Mouse (Mus musculus) CH12F3 (cell line): ENCODE data around the gene Dgcr6.
"Not testable (repeated sequence)": the region's sequence is repeated elsewhere in the genome, so short reads cannot be mapped to it uniquely, and the experiment has no call there.

Experiments
- in situ Hi-C: fragments of 300-500 bp; cut with MboI; formaldehyde crosslinking; loops from 2 replicates; pipeline ENCODE4 v1.14.3; 2020; ENCODE audit warnings: low sequenced_read_pairs

Gene Dgcr6

DNA sequence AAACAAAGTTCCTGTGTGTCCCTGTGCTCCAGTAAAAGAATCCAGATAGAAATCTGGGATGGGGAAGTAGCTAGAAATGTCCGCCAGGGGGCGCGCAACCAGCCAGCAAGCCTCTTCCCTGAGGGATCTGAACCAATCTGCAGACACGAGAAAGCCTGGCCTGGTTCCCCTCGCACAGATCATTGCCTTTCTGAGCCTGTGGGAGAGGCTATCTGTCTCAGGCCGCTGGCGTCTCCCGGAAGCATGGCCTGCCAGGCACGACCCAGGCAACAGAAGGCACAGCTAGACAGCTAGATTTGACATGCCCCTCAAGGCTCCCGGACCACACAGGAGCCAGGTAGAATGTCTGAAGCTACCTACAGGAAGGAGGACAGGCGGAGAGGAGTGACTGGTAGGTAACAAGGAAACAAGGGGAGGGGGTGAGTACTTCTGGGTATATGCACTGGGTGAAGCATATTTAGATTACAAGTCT lies at the start of gene Dgcr6:
TSS of gene Dgcr6 (plus strand) at position 130 of the 472 bp plus-strand sequence.
- in situ Hi-C loops: no loop called here

DNA sequence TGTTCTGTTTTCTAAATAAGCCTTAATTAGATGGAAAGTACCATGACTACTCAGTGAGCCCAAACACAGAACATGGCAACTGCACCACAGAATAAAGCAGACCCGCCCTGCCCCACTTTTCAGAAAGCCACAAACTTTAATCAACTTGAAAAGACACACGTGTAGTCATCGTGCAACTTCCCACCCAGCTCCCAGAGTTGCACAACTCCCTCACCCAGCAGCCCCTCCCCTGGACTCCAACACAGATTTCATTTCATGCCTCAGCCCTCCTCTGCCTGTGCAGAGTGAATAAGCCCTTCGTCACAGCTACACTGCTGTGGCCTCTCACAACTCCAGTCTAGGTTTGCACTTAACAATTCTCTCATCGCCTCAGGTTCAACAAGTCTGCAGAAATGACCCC lies 48.1 kb upstream of the Dgcr6 start:
- in situ Hi-C loops: no loop called here

DNA sequence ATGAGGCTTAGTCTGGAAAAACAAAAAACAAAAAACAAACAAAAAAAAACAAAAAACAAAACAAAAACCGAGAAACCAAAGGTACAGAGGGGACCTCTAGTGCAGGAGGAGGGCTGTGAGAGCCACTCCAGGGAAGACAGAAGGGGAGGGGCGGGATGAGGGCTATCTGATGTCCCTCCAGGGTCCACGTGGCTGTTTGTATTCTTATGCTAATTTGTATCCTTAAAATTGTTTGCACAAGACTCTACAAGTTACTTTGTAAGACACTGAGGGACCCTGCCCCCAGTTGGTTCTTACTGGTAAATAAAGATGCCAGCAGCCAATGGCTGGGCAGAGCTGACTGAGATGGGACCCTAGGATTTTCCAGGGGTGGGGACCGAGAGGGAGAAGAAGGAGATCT lies 45.6 kb upstream of the Dgcr6 start:
- in situ Hi-C loops: no loop called here

DNA sequence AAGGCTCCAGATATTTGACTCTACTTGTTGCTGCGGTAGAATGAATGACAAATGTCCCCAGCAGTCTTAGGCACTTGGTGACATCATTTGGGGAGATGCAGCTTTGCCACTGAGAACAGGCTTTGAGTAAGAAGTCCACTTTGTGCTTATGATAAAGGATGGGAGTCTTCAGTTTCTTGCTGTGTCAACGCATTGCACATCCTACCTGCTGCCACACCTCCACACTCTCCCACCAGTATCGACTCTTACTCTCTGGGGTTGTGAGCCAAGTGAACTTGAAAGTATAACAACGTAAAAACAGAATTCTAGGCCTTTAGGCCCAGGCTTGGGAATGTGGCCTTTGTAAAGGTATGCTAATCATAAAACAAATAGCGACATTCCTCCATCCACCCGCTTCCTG lies 41.6 kb upstream of the Dgcr6 start:
- in situ Hi-C loops: no loop called here

DNA sequence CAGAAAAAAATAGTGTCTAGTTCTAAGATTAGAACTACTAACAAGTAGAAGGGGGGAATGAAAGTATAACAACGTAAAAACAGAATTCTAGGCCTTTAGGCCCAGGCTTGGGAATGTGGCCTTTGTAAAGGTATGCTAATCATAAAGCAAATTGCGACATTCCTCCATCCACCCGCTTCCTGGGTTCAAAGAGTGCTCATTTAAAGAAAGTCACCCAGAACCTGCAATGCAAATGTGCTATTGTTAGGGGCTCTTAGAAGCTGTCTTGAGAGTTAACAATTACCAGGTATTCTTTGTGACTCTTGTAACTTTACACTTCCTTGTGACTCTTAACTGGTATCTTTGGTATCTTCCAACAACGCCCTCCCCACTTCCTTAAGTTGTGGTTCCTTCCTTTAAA lies 36.2 kb upstream of the Dgcr6 start:
- in situ Hi-C loops: not testable (repeated sequence)

DNA sequence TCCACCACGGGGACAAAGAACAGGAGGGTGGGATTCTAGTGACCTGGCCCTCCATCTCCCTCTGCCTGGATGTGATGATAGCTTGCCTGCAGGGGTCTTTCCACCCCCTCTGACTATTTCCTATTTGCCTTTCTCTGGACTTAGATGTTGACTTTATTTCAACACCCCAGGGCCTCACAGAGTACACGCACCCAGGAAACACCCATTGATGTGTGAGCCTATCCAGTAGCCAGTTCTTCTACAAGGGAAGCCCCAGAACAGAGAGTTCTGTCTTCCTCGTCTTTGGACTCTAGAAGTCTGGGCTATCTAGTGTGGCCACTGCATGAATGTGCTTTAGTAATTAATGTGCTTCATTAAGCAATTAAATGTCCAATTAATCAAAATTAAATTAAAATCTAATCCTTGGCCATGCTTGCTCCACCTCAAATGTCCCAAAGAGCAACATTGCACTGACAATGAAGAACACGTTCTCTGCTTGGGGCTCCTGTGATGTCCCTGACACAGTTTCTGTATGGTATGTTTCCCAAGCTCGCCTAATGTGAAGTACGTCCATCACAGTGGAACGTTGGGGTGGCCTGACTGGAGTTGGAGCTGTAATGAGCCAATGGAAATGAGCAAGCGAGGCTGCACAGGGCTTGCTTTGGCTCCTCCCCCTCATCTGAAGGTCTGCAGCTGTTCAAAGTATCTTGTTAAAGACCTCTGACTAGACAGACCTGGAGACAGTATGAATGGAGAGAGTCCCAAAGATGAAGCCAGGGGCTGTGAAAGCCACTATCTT lies 29.7 kb upstream of the Dgcr6 start:
- in situ Hi-C loops: no loop called here

DNA sequence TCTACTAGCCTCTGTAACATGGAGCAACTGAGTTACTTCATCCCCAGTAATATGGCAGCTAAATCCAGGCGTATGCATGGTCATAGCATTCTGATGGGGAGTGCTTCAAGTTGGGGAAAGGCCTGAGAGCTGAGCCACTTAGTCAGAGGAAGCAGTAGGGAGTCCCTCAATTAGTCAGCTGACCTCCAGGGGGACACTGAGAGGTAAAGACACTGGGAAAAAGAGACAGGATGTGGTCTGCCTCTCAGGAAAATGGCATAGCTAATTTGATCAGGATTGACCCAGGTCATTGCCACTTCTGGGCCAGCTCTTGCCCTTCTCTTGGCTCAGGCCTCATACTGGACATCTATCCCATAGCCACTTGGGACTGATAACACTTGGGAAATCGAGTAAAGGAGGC lies 25.3 kb upstream of the Dgcr6 start:
- in situ Hi-C loops: no loop called here

DNA sequence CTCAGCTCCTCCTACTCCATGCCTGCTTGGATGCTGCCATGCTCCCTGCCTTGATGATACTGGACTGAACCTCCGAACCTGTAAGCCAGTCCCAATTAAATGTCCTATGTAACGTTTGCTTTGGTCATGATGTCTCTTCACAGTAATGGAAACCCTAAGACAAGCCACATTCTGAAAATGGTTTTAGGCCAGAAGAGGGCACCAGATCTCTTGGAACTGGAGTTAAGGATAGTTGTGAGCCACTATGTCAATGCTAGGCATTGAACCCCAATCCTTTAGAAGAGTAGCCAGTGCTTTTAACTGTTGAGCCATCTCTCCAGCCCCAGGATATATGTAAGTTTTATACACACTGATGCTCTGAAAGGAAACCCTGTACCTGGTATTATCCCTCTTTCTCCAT lies 20.9 kb upstream of the Dgcr6 start:
- in situ Hi-C loops: no loop called here

DNA sequence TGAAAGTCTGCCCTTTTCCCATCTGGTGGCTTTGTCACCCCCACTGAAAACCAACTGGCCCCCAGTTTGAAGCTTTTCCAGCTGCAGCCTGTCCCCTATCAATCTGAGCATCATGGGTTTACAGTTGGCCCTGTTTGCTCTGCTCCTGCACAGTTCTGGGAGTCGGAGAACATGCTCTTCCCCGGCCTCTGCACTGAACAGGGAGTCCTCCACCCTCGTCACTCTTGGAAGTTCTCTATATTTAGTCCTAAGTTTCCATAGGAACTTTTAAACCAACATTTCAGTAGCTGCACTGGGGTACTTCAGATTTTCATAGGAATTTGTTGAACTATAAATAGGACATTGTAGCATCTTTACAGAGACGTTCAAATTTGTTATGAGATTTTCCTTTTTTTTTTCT lies 19.4 kb upstream of the Dgcr6 start:
- in situ Hi-C loops: no loop called here

DNA sequence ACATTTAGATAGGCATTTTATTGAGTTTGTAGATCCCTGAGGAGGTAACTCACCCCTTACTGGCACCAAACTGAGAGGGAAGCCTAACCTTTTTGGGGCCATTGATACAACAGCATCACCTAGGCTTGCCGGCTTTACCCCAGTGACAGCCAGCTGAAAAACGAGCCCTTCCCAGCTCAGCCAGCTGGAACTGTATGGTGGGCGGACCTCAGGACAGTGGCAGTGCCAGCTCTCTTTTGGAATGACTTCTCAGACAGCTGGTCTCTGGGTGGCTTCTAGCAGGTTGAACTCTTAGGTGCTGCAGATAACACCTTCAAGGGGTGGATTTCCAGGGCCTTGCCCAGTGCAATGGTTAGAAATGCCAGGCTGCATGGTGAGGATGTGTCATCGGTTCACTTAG lies 18.4 kb upstream of the Dgcr6 start:
- in situ Hi-C loops: no loop called here

DNA sequence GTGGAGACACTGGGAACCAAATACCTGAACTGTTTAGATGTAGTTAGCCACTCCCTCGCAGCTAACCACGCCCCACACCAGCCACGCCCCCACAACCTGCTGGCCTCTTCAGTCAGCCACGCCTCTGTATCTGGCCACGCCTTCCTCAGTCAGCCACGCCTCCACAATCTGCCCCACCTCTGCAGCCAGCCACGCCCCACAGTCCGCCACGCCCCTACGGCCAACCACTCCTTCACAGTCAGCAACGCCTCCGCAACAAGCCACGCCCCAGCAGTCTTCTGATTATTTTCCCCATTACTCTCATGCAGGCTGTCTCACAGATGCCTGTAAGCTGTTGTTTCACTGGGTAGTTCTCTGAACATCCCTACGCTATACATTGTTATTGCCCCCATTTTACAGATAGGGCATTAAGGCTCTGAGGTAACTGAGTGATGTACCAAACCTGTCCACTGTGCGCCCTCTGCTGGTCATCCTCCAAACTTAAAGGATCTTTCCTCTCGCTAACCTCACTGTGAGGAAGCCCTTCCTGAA lies 16.2 kb upstream of the Dgcr6 start:
- in situ Hi-C loops: no loop called here

DNA sequence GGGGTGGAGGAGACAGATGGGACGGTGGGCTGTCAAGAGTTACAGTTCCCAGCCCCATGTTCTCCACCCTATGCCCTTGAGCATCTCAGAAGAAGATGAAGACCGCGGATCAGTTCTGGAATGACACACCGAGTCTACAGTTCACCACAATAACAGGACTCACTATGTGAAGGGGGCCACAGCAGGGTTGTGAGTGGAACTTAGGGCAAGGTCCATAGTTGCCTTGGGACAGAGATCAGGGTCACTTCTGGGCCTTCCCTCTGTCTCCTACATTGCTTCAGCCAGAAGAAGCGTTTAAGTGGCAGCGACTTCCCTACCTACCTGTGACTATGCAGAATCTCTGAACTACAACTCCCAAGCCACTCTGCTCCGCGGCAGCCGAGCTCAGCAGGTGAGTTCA lies 15.6 kb upstream of the Dgcr6 start:
- in situ Hi-C loops: no loop called here

DNA sequence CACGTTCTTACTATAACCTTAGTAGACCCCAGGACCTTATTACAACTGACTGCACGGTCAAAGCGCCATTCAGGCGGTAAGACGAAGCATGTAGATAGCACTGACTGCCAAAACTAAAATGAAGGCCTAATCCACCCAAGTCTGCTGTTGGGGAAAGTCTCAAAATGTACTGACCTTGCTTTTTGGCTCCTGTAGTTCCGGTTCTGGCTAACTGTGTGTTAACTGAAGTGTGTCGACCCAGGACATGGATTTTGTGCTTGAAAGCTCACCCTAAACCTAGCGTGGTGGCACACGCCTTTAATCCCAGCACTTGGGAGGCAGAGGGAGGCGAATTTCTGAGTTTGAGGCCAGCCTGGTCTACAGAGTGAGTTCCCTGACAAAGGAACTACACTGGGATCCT lies 7.7 kb upstream of the Dgcr6 start:
- in situ Hi-C loops: no loop called here

DNA sequence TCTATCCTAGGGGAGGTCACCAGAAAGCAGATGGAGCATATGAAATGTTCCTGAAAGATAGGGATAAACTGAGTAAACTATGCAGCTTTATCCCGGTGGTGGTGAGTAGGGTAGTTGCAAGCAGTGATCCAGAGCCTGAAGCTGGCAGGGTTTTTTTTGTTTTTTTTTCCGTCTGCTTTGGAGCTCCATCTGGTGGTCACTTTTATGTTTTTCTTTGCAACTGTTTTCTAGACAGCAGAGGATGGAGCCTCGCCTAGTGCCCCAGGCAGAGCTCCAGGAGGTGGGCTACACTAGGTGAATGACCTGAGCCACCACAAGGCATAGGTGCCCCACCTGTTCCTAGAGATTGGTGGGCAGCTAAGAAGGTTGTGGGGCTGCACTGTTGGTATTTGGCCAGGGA lies 5.0 kb upstream of the Dgcr6 start:
- in situ Hi-C loops: no loop called here

DNA sequence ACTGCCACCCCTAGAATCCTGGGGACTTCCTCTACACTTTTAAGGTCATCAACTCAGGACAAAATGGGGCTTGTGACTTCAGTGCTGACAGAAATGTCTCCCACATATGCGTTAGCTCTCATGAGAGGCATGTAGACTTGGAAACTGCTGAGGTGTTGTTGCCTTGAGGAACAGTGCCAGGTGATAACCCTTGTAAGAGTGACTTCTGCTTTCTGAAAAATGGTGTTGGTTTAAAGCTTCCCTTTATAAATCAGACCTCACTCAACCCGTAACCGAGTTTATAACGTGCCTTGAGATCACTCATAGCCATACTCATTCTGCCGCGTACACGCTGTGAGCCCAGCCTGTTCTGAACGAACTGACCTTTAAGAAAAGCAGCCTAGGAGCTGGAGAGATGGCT lies 4.6 kb upstream of the Dgcr6 start:
- in situ Hi-C loops: no loop called here

DNA sequence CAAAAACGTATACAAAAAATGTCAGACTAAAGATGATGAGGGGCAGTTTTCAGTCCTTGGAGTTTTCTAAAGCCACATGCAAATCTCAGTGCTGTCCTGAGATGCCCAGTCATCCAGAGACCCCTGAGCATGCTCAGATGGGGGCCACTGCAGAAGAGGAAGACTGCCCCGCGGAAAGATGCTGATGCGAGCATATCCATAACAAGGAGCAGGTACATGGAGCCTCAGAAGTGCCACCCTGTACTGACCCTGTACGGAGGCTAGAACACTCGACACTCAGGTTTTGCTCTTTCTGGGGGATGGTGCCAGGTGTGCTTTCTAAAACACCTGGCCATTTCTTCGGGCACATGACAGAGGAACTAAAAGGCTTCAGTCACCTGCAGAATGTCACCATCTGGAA lies 338 bp upstream of the Dgcr6 start:
- in situ Hi-C loops: no loop called here

DNA sequence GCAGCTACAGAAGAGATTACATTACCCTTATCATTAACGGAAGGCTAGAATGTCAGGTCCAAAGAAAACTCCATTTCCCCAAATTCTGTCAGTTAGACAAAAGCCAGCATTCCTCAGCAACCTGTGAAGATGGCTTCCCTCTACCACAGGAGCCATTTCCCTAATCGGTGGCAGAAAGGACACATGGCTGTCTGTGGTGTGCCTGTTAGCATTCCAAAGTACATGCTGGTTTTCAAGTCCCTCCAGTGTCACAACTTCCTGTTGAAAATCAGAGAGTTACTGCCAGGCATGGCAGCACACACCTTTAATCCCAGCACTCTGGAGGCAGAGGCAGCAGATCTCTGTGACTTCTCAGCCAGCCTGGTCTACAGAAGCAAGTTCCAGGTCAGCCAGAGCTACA lies 3.6 kb downstream of the Dgcr6 start:
- in situ Hi-C loops: no loop called here

DNA sequence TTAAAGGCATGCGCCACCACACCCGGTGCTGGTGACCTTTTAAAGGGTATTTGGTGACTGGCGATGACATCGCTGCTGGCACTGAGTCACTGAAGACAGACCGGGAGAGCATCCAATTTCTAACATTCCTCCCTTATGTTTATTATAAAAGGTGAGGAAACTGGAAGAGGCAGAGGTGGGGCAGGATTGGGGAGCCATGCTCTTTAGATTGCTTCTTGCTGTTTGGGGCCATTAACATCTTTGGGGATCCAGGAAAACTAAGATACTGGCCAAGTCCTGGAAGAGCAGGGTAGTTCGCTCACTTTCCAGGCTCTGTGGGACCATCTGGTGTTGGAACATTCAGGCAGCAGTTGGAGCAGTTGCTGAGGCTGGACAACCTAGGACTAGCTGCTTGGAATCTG lies 5.7 kb downstream of the Dgcr6 start:
- in situ Hi-C loops: no loop called here

DNA sequence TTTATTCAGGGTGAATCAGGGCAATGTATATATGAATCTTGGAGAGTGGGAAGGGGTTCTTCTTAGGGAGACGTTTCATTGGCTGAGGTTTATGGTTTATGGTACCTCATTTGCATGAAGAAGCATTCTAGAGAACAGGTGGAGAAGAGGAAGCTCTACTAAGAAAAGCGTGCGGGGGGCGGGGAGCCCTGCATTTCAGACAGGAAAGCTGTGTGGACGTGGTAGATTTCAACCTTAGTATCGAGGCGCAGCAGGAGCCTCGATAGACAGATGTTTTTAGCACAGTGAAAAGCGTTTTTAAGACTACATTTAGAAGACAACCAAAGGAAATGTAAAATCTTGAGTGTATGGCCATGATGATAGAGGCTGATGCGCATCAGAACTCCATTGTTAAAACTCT lies 6.6 kb downstream of the Dgcr6 start:
- in situ Hi-C loops: no loop called here

DNA sequence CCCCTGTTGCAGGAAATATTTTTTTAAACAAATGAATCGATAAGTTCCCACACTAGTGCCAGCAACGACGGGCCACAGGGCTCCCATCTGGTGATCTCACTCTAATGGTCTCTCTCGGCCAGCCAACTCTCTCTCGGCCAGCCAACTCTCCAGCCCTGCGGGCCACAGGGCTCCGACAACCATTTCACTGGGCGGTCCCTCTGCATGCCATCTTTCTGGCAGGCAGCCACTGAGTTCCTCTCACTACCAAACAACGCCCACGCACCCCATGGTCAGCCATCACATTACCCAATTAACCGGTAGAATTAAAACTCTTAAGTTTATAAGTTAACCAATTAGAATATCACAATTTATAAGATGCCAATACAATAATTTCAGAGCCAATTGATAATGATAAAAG lies 8.5 kb downstream of the Dgcr6 start:
- in situ Hi-C loops: no loop called here

DNA sequence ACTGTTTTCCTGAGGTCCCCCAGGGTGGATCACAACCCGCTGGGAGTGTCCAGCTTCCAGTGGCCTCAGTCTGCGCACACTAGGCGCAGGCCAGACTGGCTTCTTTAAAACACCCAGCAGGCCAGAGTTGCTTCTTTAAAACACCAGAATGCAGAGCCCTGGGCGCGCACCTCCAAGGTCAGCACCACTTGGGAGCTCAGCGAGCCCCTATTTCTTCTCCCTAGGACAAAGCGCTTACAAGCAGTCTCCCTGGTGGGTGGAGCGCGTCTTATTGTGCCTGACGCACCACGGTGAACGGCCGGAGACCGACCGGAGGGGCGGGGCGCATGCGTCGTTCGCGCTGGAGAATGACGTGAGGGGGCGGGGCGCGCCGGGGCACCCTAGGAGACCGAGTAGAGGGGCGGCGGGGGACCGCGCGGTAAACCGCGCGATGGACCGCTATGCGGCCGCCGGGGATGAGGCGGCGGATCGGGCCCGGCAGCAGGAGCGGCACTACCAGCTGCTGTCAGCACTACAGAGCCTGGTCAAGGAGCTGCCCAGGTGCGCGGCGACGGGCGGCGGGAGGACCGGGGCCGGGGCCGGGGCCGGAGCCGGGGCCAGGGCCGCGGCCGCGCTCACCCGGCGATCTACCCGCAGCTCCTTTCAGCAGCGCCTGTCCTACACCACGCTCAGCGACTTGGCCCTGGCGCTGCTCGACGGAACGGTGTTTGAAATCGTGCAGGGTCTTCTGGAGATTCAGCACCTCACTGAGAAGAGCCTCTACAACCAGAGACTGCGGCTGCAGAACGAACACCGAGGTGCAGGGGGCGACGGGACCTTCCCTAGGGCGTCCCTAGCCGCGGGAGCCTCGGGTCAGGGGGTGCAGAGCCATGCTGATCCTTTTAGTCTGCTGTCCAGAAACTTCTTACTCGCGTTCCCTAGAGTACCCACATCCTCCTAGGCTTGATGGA lies 13.7 kb downstream of the Dgcr6 start:
- in situ Hi-C loops: no loop called here
